Mouse (Mus musculus): Measurements from ENCODE around the gene Otop3. TPM values are rescaled to one million over a fixed set of nuclear protein-coding genes. Genes with fewer than 3 reads are reported as not detected.
A peak's percentile ranks its signal among the peaks of the same experiment; 100 is the strongest.
"Not testable (repeated sequence)": the region's sequence is repeated elsewhere in the genome, so short reads cannot be mapped to it uniquely, and the experiment has no call there.

Otop3 gene
- polyA plus RNA-seq, 1 experiment from 2014 or later: not detected

DNA sequence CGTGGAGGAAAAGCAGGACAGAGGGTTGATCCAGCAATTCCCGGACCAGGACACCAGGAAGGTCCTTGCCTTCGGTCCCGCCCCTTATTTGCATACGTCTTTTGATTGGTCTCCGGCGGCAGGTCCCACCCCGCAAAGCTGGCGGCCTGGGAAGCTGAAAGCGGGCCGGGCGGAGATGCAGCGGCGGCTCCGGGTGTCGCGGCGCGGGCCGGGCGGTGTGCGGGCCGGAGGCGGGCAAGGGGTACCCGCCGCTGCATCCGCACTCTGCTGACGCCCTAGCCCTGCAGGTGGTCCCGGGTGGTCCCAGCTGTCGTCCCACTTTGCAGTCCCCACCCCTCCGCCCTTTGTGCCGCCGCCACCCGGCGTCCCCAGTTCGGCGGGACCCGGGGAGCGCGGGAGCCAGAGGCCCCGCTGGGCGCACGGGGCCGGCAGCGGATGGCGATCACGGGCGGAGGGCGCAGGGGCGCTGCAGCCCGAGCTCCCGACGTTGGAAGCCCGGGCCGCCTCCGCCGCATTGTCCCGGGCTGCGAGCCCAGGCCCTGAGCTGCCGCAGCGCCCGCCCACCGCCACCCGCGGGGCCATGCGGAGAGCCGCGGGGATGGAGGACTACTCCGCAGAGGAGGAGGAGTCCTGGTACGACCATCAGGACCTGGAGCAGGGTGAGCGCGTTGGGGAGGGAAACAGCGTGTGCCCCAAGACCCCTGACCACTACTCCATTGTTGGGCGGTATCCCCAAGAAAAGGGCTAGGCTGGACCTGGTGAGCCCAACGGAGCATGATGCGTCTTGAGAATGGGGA is 47.4 kb downstream of the Otop3 start, which contains the start of gene Cdr2l:
Cdr2l (plus strand) TSS at position 174 of the 797 bp plus-strand sequence.
- WGBS: under 1% methylated on average over 72 of the region's 76 CpGs
- no peak for TF ChIP-seq CTCF (IDR thresholded peaks at IDR 0.05; ENCODE audit: low read depth)
- DNase-seq (peak; percentile 97), ATAC-seq (ENCODE audit: insufficient read depth) (peak; percentile 92)
- Histone ChIP-seq H3K4me2 (peak within 1 kb of the TSS; percentile 85), H3K9me3 (ENCODE audit: low read depth, low read length) (no peaks in the 10 kb centered on the region), H3K4me3 (ENCODE audit: low read depth, low read length) (peak within 1 kb of the TSS; percentile 74), H3K4me1 (ENCODE audit: insufficient read depth) (peaks cover 15% of the 10 kb centered on the region), H3K27ac (ENCODE audit: low read depth) (peak within 1 kb of the TSS; percentile 87), H3K27me3 (ENCODE audit: insufficient read depth, low read length) (no peaks in the 10 kb centered on the region), H3K36me3 (ENCODE audit: insufficient read depth) (no peaks in the 10 kb centered on the region), H3K9ac (peak within 1 kb of the TSS; percentile 83)

DNA sequence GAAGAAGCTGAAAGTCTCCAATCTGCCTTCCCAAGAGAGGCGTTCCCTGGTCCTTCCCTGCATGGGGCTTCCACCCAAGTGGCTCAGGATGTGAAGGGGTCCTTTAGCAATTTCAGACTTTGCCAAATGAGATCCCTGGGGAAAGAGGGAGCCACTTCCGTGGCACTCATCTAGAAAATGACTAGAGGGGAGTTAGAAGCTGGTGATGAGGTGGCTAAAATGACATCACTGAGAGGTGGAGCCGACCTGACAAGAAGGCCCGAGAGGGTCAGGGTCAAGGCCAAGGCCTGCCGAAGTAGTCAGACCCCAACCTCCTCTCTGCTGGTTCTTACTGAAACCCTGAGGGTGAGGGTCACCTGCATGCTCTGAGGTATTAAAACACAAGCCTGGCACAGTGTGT is 48.4 kb downstream of the Otop3 start:
- no peak for ATAC-seq (ENCODE audit: insufficient read depth)
- no peaks in the 10 kb centered on the region for H3K9me3 ChIP-seq (ENCODE audit: low read depth, low read length)
- peak overlapping the region; percentile 83 for H3K9ac ChIP-seq
- no peak for TF ChIP-seq CTCF (IDR thresholded peaks at IDR 0.05; ENCODE audit: low read depth)
- H3K27me3 ChIP-seq (ENCODE audit: insufficient read depth, low read length): no peaks in the 10 kb centered on the region
- peak overlapping the region; percentile 85 for H3K4me2 ChIP-seq
- WGBS: 12% methylated on average over 5 of the region's 5 CpGs
- no peak overlapping the region for H3K27ac ChIP-seq (ENCODE audit: low read depth)
- peaks cover 15% of the 10 kb centered on the region for H3K4me1 ChIP-seq (ENCODE audit: insufficient read depth)
- no peak for DNase-seq
- no peaks in the 10 kb centered on the region for H3K36me3 ChIP-seq (ENCODE audit: insufficient read depth)
- peak overlapping the region; percentile 74 for H3K4me3 ChIP-seq (ENCODE audit: low read depth, low read length)

DNA sequence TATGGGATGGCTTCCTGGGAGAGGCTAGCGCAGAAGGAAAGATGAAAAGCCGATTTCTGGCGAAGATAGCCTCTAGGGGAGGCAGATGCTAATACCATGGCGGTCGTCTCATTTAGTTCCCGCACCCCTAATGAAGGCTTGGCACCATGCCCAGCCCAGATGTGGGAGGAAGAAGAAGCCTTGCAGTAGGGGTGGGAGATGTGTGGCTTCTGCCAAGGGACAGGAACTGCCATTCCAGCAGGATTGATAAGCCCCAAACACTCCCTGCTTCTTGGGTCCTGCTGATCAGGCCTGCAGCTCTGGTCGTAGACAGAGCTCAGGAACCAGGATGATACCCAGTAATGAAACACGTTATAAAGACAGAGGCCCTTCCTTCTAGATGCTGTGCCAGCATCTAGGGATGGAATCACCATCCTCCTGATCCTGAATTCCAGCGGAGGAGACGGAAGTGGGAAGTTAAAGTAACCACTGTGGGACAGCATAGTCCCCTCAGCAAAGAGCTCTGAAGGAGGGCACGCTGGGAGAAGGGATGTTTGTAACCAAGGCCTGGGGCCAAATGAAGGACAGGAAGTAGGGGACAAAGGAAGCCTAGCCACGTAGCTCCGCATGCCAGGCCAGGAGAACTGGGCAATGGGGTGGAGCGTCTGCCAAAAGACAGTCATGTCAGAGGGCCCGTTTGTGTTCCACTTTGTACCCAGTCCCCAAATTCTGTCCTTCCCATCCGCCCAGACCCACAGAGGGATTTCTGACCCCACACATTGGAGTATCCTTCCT is 49.4 kb downstream of the Otop3 start:
- no peaks in the 10 kb centered on the region for H3K27me3 ChIP-seq (ENCODE audit: insufficient read depth, low read length)
- no peak for TF ChIP-seq CTCF (IDR thresholded peaks at IDR 0.05; ENCODE audit: low read depth)
- no peaks in the 10 kb centered on the region for H3K9me3 ChIP-seq (ENCODE audit: low read depth, low read length)
- WGBS: 42% methylated on average over 16 of the region's 16 CpGs
- peak overlapping the region; percentile 71 for H3K27ac ChIP-seq (ENCODE audit: low read depth)
- ATAC-seq (ENCODE audit: insufficient read depth): no peak; the same call in 1 of the 2 replicates
- H3K4me3 ChIP-seq (ENCODE audit: low read depth, low read length): no peak overlapping the region
- H3K4me2 ChIP-seq: peak overlapping the region; percentile 85
- H3K4me1 ChIP-seq (ENCODE audit: insufficient read depth): peaks cover 15% of the 10 kb centered on the region
- DNase-seq: peak; percentile 85
- H3K9ac ChIP-seq: no peak overlapping the region; the same call in 1 of the 2 replicates
- no peaks in the 10 kb centered on the region for H3K36me3 ChIP-seq (ENCODE audit: insufficient read depth)

DNA sequence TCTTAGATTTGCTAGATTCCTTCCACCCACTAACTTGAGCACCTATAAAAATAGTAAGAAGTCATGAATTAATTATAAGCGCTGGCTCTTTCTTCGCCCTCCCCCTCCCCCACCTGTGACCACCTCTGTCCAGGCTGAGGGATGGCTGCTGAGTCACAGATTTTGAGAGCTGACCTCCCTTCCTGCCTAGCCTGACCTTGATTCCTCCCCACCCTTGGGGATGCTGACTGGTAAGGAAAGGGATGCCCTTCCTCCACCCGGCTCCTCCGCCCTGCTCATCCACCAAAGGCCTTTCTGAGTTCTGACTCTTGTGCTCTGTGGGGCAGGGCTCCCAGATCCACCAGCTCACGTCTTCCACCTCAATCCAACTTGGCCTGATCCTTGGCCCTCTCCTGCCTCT is 50.1 kb downstream of the Otop3 start:
- Histone ChIP-seq H3K9me3 (ENCODE audit: low read depth, low read length) (no peaks in the 10 kb centered on the region), H3K4me2 (peak overlapping the region; percentile 85), H3K4me1 (ENCODE audit: insufficient read depth) (peaks cover 15% of the 10 kb centered on the region), H3K36me3 (ENCODE audit: insufficient read depth) (no peaks in the 10 kb centered on the region), H3K4me3 (ENCODE audit: low read depth, low read length) (no peak overlapping the region), H3K27me3 (ENCODE audit: insufficient read depth, low read length) (no peaks in the 10 kb centered on the region), H3K9ac (no peak overlapping the region), H3K27ac (ENCODE audit: low read depth) (peak overlapping the region; percentile 71; the same call in 1 of the 2 replicates)
- TF ChIP-seq CTCF (IDR thresholded peaks at IDR 0.05; ENCODE audit: low read depth): no peak
- 71% methylated on average over 5 of the region's 5 CpGs for WGBS
- ATAC-seq (ENCODE audit: insufficient read depth) (no peak), DNase-seq (peak; percentile 21)

DNA sequence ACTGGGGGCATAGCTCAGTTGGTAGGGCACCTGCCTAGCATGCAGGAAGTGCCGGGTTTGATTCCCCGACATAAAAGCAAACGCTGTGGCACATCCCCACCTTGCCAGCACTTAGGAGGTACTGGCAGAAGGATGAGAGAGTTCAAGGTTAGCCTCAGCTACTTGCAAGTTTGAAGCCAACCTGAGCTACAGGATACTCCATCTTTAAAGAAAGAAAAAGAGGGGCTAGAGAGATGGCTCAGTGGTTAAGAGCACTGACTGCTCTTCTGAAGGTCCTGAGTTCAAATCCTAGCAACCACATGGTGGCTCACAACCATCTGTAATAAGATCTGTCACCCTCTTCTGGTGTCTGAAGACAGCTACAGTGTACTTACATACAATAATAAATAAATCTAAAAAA is 52.3 kb downstream of the Otop3 start:
- H3K9ac ChIP-seq; ATAC-seq (ENCODE audit: insufficient read depth); H3K27ac ChIP-seq (ENCODE audit: low read depth); H3K4me2 ChIP-seq; H3K4me3 ChIP-seq (ENCODE audit: low read depth, low read length); DNase-seq; H3K27me3 ChIP-seq (ENCODE audit: insufficient read depth, low read length); H3K9me3 ChIP-seq (ENCODE audit: low read depth, low read length): not testable (repeated sequence)
- H3K4me1 ChIP-seq (ENCODE audit: insufficient read depth): peaks cover 15% of the 10 kb centered on the region
- WGBS: 88% methylated on average over 3 of the region's 3 CpGs
- peaks cover 14% of the 10 kb centered on the region; the same call in 1 of the 2 replicates for H3K36me3 ChIP-seq (ENCODE audit: insufficient read depth)

DNA sequence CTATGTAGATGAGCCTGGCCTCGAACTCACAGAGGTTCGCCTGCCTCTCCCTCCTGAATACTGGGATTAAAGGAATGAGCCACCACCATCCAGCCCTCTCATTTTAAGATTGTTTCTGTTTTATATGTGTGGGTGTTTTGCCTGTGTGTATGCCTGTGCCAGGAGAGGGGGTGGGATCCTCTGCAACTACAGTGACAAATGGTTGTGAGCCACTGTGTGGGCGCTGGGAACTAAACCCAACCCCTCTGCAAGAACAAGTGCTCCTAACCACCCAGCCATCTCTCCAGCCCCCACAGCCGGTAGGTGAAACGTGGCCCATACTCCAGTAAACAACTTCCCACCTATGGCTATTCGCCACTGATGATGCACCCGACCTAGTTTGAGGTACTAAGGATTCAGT is 56.8 kb downstream of the Otop3 start:
- DNase-seq (no peak), ATAC-seq (ENCODE audit: insufficient read depth) (no peak)
- no peaks in the 10 kb centered on the region for H3K27me3 ChIP-seq (ENCODE audit: insufficient read depth, low read length)
- 91% methylated on average over 7 of the region's 7 CpGs for WGBS
- no peak overlapping the region for H3K4me2 ChIP-seq
- H3K9me3 ChIP-seq (ENCODE audit: low read depth, low read length): no peaks in the 10 kb centered on the region
- TF ChIP-seq CTCF (IDR thresholded peaks at IDR 0.05; ENCODE audit: low read depth): no peak
- peaks cover 59% of the 10 kb centered on the region for H3K36me3 ChIP-seq (ENCODE audit: insufficient read depth)
- H3K9ac ChIP-seq: no peak overlapping the region
- H3K4me3 ChIP-seq (ENCODE audit: low read depth, low read length): no peak overlapping the region
- no peak overlapping the region for H3K27ac ChIP-seq (ENCODE audit: low read depth)
- H3K4me1 ChIP-seq (ENCODE audit: insufficient read depth): no peaks in the 10 kb centered on the region

Data from lung, embryonic 14.5 days (tissue).